Mouse (Mus musculus): ENCODE measurements around the gene Mttp. TPM values are rescaled to one million over a fixed set of nuclear protein-coding genes. Genes with fewer than 3 reads are reported as not detected.

The Mttp gene
- polyA plus RNA-seq, 1 experiment from 2014 or later, result 8.4 TPM

DNA sequence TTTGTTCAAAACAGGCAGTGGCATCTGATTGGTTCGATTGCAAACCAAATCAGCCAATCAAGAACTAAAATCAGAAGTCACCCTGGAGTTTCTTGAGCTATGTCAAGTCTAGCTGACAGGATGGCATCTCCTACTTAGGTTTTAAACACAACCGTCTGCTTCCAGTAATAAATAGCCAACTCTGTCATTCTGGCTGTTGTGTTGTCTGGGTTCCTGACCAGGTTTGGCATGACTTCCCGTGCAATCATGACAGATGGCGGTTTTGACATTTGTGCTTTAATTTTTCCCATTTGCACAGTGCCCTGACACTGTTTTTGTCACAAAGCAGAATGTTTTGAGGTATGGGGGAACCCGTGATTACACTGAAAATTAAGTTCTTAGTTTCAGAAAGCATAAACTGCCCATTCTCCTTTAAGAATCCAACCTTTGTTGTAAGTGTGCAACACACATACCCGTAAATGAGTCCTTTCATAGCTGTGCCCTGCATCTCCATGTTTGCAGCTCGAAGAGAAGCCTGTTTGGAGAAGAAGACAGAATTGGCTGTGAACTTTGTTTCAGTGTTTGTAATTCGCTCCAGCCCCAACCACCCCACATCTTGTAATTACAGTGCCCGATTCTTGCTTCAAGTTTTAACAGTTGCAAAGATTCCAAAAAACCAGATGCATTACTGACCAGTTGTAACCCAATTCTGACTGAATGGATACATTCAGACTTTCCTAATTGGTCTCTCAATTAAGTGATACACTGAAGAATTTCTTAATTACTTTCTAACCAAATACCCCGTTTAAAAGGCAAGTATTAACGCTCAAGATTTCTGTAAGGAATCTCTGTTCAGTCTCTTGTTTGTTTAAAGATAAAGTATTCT, 67.1 kb downstream of the Mttp start:
- no peak for DNase-seq (ENCODE audit: low spot score)
- WGBS, result 88% methylated on average over 11 of the region's 11 CpGs
- Histone ChIP-seq H3K27me3 (ENCODE audit: control insufficient read depth, insufficient read depth, low read length) (no peaks in the 10 kb centered on the region), H3K36me3 (replicated peaks; ENCODE audit: control insufficient read depth, insufficient read depth) (no peaks in the 10 kb centered on the region), H3K4me3 (replicated peaks; ENCODE audit: low read length) (no peak overlapping the region), H3K4me1 (replicated peaks; ENCODE audit: control insufficient read depth, insufficient read depth, low read length) (0 out of 2 replicates have a peak, but pooled peaks cover 3% of the 10 kb centered on the region), H3K4me2 (replicated peaks) (no peak overlapping the region), H3K9me3 (ENCODE audit: control insufficient read depth, low read length) (no peaks in the 10 kb centered on the region), H3K27ac (no peak overlapping the region), H3K9ac (no peak overlapping the region)
- no peak for ATAC-seq (ENCODE audit: low FRiP score)

GRCm38 (mm10) chr3:138075209-138075608, 69.6 kb downstream of the Mttp start:
- Histone ChIP-seq H3K9ac (no peak overlapping the region), H3K36me3 (replicated peaks; ENCODE audit: control insufficient read depth, insufficient read depth) (no peaks in the 10 kb centered on the region), H3K4me1 (replicated peaks; ENCODE audit: control insufficient read depth, insufficient read depth, low read length) (peaks cover 3% of the 10 kb centered on the region; the same call in 1 of the 2 replicates), H3K9me3 (ENCODE audit: control insufficient read depth, low read length) (no peaks in the 10 kb centered on the region), H3K27ac (peak overlapping the region; percentile 1; the same call in 1 of the 2 replicates), H3K27me3 (ENCODE audit: control insufficient read depth, insufficient read depth, low read length) (no peaks in the 10 kb centered on the region), H3K4me3 (replicated peaks; ENCODE audit: low read length) (no peak overlapping the region), H3K4me2 (replicated peaks) (no peak overlapping the region)
- 55% methylated on average over 8 of the region's 8 CpGs for WGBS
- DNase-seq (ENCODE audit: low spot score), result peak; percentile 38
- ATAC-seq (ENCODE audit: low FRiP score), result peak; percentile 83; the same call in 1 of the 2 replicates

DNA sequence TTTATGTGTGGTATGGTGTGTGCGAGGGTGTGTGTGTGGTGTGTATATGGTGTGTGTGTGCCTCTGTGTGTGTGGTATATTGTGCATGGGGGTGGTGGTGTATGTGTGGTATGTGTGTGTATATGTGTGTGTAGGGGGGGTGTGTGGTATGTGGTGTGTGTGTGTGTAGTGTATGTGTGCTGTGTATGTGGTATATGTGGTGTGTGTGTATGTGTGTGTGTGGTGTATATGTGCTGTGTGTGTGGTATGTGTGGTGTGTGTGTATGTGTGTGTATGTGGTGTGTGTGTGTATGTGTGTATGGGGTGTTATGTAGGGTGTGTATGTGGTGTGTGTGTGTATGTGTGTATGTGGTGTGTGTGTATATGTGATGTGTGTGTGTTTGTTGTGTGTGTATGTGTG, 70.6 kb downstream of the Mttp start:
- no peaks in the 10 kb centered on the region for H3K36me3 ChIP-seq (replicated peaks; ENCODE audit: control insufficient read depth, insufficient read depth)
- no peak overlapping the region for H3K4me3 ChIP-seq (replicated peaks; ENCODE audit: low read length)
- H3K4me2 ChIP-seq (replicated peaks), result no peak overlapping the region
- no peaks in the 10 kb centered on the region for H3K9me3 ChIP-seq (ENCODE audit: control insufficient read depth, low read length)
- DNase-seq (ENCODE audit: low spot score), result no peak
- no peak overlapping the region for H3K27ac ChIP-seq
- no peaks in the 10 kb centered on the region for H3K27me3 ChIP-seq (ENCODE audit: control insufficient read depth, insufficient read depth, low read length)
- WGBS, result 96% methylated on average over 1 of the region's 1 CpGs
- H3K9ac ChIP-seq, result no peak overlapping the region
- peak; percentile 32; the same call in 1 of the 2 replicates for ATAC-seq (ENCODE audit: low FRiP score)
- H3K4me1 ChIP-seq (replicated peaks; ENCODE audit: control insufficient read depth, insufficient read depth, low read length), result peaks cover 3% of the 10 kb centered on the region; the same call in 1 of the 2 replicates

DNA sequence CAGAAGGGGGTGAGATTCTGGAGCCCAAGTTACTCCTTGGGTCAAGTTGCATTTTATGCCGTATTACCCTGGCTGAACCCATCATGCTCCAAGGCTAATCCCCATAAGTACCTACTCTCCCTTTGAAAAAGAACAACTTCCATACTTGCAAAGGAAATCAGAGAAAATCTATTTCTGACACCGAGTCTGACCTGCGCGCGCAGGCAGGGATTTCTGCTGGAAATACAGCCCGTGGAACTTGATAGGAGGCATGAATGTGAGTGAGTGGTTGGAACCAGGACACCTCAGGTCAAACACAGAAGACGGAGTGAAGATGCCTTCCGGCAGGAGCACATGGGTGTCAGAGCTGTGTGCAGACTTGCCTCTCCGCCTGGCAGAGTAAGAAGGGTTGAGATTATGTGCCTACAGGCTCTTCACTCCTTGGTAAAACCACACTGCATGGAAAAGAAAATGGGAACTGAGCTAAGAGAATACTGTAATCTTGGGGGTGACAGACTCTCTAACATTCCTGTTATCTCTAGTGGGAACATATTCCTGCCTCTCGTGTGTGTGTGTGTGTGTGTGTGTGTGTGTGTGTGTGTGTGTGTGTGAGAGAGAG, 73.2 kb downstream of the Mttp start:
- DNase-seq (ENCODE audit: low spot score) (no peak), ATAC-seq (ENCODE audit: low FRiP score) (no peak)
- H3K4me2 ChIP-seq (replicated peaks), result no peak overlapping the region
- WGBS, result 88% methylated on average over 10 of the region's 10 CpGs
- no peaks in the 10 kb centered on the region for H3K36me3 ChIP-seq (replicated peaks; ENCODE audit: control insufficient read depth, insufficient read depth)
- H3K9me3 ChIP-seq (ENCODE audit: control insufficient read depth, low read length), result no peaks in the 10 kb centered on the region
- H3K27ac ChIP-seq, result no peak overlapping the region
- no peak overlapping the region for H3K4me3 ChIP-seq (replicated peaks; ENCODE audit: low read length)
- peaks cover 6% of the 10 kb centered on the region; the same call in 1 of the 2 replicates for H3K4me1 ChIP-seq (replicated peaks; ENCODE audit: control insufficient read depth, insufficient read depth, low read length)
- no peak overlapping the region for H3K9ac ChIP-seq
- no peaks in the 10 kb centered on the region for H3K27me3 ChIP-seq (ENCODE audit: control insufficient read depth, insufficient read depth, low read length)

DNA sequence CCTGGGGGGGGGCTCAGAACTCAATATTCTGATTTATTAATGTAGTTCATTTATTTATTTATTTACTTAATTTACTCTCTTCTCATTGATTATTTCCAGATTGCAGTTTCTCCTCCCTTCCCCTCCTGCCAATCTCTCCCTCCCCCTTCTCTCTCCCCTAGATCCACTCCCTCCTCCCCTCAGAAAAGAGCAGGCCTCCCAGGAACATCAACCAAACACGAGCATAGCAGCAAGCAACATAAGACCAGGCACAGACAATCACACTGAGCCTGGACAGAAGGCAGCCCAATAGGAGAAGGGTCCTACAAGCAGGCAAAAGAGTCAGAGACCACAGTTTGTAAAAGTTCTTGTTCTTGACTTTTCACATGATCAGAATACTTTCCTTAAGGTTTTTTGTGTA, 73.8 kb downstream of the Mttp start:
- peaks cover 11% of the 10 kb centered on the region for H3K4me1 ChIP-seq (replicated peaks; ENCODE audit: control insufficient read depth, insufficient read depth, low read length)
- H3K27me3 ChIP-seq (ENCODE audit: control insufficient read depth, insufficient read depth, low read length), result no peaks in the 10 kb centered on the region
- H3K4me2 ChIP-seq (replicated peaks), result no peak overlapping the region
- ATAC-seq (ENCODE audit: low FRiP score), result no peak
- H3K9ac ChIP-seq, result no peak overlapping the region
- no peak overlapping the region for H3K27ac ChIP-seq
- no peaks in the 10 kb centered on the region for H3K36me3 ChIP-seq (replicated peaks; ENCODE audit: control insufficient read depth, insufficient read depth)
- H3K9me3 ChIP-seq (ENCODE audit: control insufficient read depth, low read length), result no peaks in the 10 kb centered on the region
- 6% methylated on average over 1 of the region's 1 CpGs for WGBS
- no peak for DNase-seq (ENCODE audit: low spot score)
- no peak overlapping the region for H3K4me3 ChIP-seq (replicated peaks; ENCODE audit: low read length)

DNA sequence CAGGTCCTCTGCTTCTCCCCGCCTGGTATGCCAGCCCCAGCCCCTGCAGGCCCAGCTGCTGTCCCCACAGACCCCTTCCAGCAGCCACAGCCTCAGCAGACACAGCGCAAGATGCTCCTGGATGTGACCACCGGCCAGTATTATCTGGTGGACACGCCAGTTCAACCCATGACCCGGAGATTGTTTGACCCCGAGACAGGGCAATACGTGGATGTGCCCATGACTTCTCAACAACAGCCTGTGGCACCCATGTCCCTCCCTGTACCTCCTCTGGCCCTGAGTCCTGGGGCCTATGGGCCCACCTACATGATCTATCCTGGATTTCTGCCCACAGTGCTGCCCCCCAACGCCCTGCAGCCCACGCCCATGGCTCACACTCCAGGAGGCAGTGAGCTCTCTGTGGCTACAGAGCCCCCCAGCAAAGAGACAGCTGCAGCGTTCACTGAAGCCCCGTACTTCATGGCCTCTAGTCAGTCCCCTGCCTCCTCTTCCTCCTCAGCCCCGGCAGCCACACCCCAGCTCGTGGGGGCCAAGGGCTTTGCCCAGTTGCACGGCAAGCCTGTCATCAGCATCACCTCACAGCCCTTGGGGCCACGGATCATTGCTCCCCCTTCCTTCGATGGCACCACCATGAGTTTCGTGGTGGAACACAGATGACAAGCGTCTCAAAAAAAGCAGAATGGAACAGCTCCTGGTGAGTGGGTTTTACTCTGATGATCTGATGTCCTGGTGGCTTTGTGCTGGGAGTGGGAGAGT, 74.8 kb downstream of the Mttp start:
- Histone ChIP-seq H3K9me3 (ENCODE audit: control insufficient read depth, low read length) (no peaks in the 10 kb centered on the region), H3K4me3 (replicated peaks; ENCODE audit: low read length) (no peak overlapping the region), H3K4me2 (replicated peaks) (no peak overlapping the region), H3K27ac (no peak overlapping the region), H3K9ac (no peak overlapping the region), H3K27me3 (ENCODE audit: control insufficient read depth, insufficient read depth, low read length) (no peaks in the 10 kb centered on the region), H3K36me3 (replicated peaks; ENCODE audit: control insufficient read depth, insufficient read depth) (no peaks in the 10 kb centered on the region), H3K4me1 (replicated peaks; ENCODE audit: control insufficient read depth, insufficient read depth, low read length) (peaks cover 18% of the 10 kb centered on the region)
- DNase-seq (ENCODE audit: low spot score), result no peak
- no peak for ATAC-seq (ENCODE audit: low FRiP score)
- 63% methylated on average over 18 of the region's 18 CpGs for WGBS

- 97% methylated on average over 12 of the region's 12 CpGs for WGBS
- Histone ChIP-seq H3K36me3 (replicated peaks; ENCODE audit: control insufficient read depth, insufficient read depth) (no peaks in the 10 kb centered on the region), H3K4me1 (replicated peaks; ENCODE audit: control insufficient read depth, insufficient read depth, low read length) (peaks cover 18% of the 10 kb centered on the region), H3K4me2 (replicated peaks) (no peak overlapping the region), H3K27me3 (ENCODE audit: control insufficient read depth, insufficient read depth, low read length) (no peaks in the 10 kb centered on the region), H3K27ac (no peak overlapping the region), H3K9me3 (ENCODE audit: control insufficient read depth, low read length) (no peaks in the 10 kb centered on the region), H3K9ac (no peak overlapping the region), H3K4me3 (replicated peaks; ENCODE audit: low read length) (no peak overlapping the region)
- ATAC-seq (ENCODE audit: low FRiP score), result no peak
- no peak for DNase-seq (ENCODE audit: low spot score)
These were observed 76.7 kb downstream of the Mttp start for GRCm38 (mm10) chr3:138068103-138068502.

DNA sequence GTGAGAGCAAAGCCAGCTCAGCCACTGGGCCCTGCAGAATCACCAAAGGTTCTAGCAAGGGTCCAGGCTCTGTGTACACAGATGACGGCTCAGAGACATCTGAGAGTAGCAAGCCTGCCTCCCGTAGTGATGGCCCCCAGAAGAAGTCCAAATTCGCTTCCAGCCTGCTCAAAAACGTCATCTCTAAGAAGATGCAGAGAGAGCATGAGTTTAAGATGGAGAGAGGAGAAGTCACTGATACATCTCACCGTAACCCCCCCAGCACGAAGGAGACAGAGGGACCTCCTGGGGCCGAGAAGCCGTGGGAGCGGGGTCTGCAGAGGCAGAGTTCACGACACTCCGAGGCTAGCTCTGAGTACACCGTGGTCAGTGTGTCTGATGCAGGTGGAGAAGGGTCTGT, 77.5 kb downstream of the Mttp start, which contains the start of gene Gm5105:
TSS of gene Gm5105 (minus strand) at position 101 of the 400 bp plus-strand sequence.
- Histone ChIP-seq H3K9ac (no peak within 1 kb of the TSS; the same call in 1 of the 2 replicates), H3K27me3 (ENCODE audit: control insufficient read depth, insufficient read depth, low read length) (no peaks in the 10 kb centered on the region)
- 95% methylated on average over 12 of the region's 12 CpGs for WGBS

DNA sequence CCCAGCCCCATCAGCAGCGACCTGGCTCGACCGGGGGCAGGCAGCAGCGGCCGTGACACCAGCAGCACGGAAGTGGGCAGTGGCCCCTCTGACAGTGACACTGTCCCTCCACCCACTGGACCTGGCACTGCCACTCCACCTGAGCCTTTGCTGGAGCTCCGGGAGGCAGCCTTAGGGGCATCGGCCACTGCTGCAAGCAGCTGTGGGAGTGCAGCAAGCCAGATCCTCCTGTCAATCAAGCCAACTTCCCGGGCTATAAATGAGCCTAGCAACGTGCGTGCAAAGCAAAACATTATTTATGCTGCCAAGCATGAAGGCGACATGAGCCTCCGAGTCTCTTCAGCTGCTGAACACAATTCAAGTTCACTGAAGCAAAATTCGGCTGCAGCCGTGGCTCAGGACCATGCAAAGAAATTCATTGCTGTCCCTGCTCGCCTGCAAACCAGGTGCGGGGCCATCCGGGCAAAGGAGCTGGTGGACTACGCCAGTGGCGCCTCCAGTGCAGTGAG, 78.4 kb downstream of the Mttp start:
- H3K27ac ChIP-seq, result no peak overlapping the region
- 47% methylated on average over 20 of the region's 20 CpGs for WGBS
- ATAC-seq (ENCODE audit: low FRiP score), result peak; percentile 61; the same call in 1 of the 2 replicates
- no peak overlapping the region for H3K4me3 ChIP-seq (replicated peaks; ENCODE audit: low read length)
- H3K27me3 ChIP-seq (ENCODE audit: control insufficient read depth, insufficient read depth, low read length), result no peaks in the 10 kb centered on the region
- H3K4me2 ChIP-seq (replicated peaks), result peak overlapping the region; percentile 33
- H3K9ac ChIP-seq, result no peak overlapping the region; the same call in 1 of the 2 replicates
- H3K36me3 ChIP-seq (replicated peaks; ENCODE audit: control insufficient read depth, insufficient read depth), result no peaks in the 10 kb centered on the region
- DNase-seq (ENCODE audit: low spot score), result peak; percentile 36
- no peaks in the 10 kb centered on the region for H3K9me3 ChIP-seq (ENCODE audit: control insufficient read depth, low read length)
- H3K4me1 ChIP-seq (replicated peaks; ENCODE audit: control insufficient read depth, insufficient read depth, low read length), result peaks cover 18% of the 10 kb centered on the region

More for the DNA sequence above, 77.5 kb downstream of the Mttp start, which contains the start of gene Gm5105:
- ATAC-seq (ENCODE audit: low FRiP score) (no peak), DNase-seq (ENCODE audit: low spot score) (no peak)
- Histone ChIP-seq H3K4me1 (replicated peaks; ENCODE audit: control insufficient read depth, insufficient read depth, low read length) (peaks cover 18% of the 10 kb centered on the region), H3K27ac (no peak within 1 kb of the TSS), H3K4me3 (replicated peaks; ENCODE audit: low read length) (no peak within 1 kb of the TSS), H3K4me2 (replicated peaks) (peak within 1 kb of the TSS; percentile 33), H3K9me3 (ENCODE audit: control insufficient read depth, low read length) (no peaks in the 10 kb centered on the region), H3K36me3 (replicated peaks; ENCODE audit: control insufficient read depth, insufficient read depth) (no peaks in the 10 kb centered on the region)
